Mouse (Mus musculus) macrophage (primary cell): ENCODE data around the gene Plppr4. TPM values are rescaled to one million over a fixed set of nuclear protein-coding genes. Genes with fewer than 3 reads are reported as not detected.

Experiments used
- H3K27ac ChIP-seq: fragments of 350-480 bp; formaldehyde crosslinking; 2 replicates; pipeline ENCODE4 v1.9.0; 2021
- H3K36me3 ChIP-seq: fragments of 350-480 bp; formaldehyde crosslinking; 2 replicates; pipeline ENCODE4 v1.9.0; 2021; ENCODE audit errors: inconsistent target
- H3K4me3 ChIP-seq: fragments of 350-480 bp; formaldehyde crosslinking; 2 replicates; pipeline ENCODE4 v1.9.0; 2021; ENCODE audit errors: inconsistent target
- H3K79me2 ChIP-seq: fragments of 350-480 bp; formaldehyde crosslinking; 2 replicates; pipeline ENCODE4 v1.9.0; 2021; ENCODE audit errors: inconsistent target
- WGBS: methylation state at CpG from one replicate; pipeline ENCODE4 v1.1.7; 2026; ENCODE audit warnings: inconsistent platforms; ENCODE audit not compliant: missing documents; 5-methylcytosine and 5-hydroxymethylcytosine counted together
- polyA plus RNA-seq: library from polyadenylated mRNA; stranded (reverse); fragments of 250-400 nt; gene quantifications from 3 replicates; pipeline ENCODE4 v1.2.4, GENCODE M21; 2018; ENCODE audit warnings: inconsistent platforms

The Plppr4 gene
- polyA plus RNA-seq, 1 experiment from 2014 or later, result 0.04 TPM

GRCm38 (mm10) chr3:117310801-117311368 lies 49.8 kb downstream of the Plppr4 start:
- WGBS, result 83% methylated on average over 2 of the region's 2 CpGs
- Histone ChIP-seq H3K4me3 (no peak overlapping the region), H3K27ac (no peak overlapping the region), H3K36me3 (no peaks in the 10 kb centered on the region), H3K79me2 (no peaks in the 10 kb centered on the region)

GRCm38 (mm10) chr3:117309580-117309910 lies 51.1 kb downstream of the Plppr4 start:
- 90% methylated on average over 1 of the region's 3 CpGs for WGBS
- Histone ChIP-seq H3K4me3 (no peak overlapping the region), H3K36me3 (no peaks in the 10 kb centered on the region), H3K79me2 (no peaks in the 10 kb centered on the region), H3K27ac (no peak overlapping the region)

- WGBS, result 39% methylated on average over 3 of the region's 3 CpGs
- Histone ChIP-seq H3K36me3 (no peaks in the 10 kb centered on the region), H3K27ac (no peak overlapping the region), H3K79me2 (no peaks in the 10 kb centered on the region), H3K4me3 (no peak overlapping the region)
Measured at GRCm38 (mm10) chr3:117308895-117309579, 51.6 kb downstream of the Plppr4 start.

GRCm38 (mm10) chr3:117307555-117307954 lies 53.1 kb downstream of the Plppr4 start:
- Histone ChIP-seq H3K79me2 (no peaks in the 10 kb centered on the region), H3K36me3 (no peaks in the 10 kb centered on the region), H3K4me3 (no peak overlapping the region), H3K27ac (no peak overlapping the region)
- 90% methylated on average over 4 of the region's 4 CpGs for WGBS

GRCm38 (mm10) chr3:117304037-117304436 lies 56.6 kb downstream of the Plppr4 start:
- 95% methylated on average over 2 of the region's 2 CpGs for WGBS
- Histone ChIP-seq H3K36me3 (no peaks in the 10 kb centered on the region), H3K79me2 (no peaks in the 10 kb centered on the region), H3K27ac (no peak overlapping the region), H3K4me3 (no peak overlapping the region)

- no peak overlapping the region for H3K27ac ChIP-seq
- H3K4me3 ChIP-seq, result no peak overlapping the region
- no peaks in the 10 kb centered on the region for H3K36me3 ChIP-seq
- WGBS, result 85% methylated on average over 1 of the region's 1 CpGs
- H3K79me2 ChIP-seq, result no peaks in the 10 kb centered on the region
Measured at GRCm38 (mm10) chr3:117300735-117301271, 59.9 kb downstream of the Plppr4 start.

- H3K36me3 ChIP-seq, result no peaks in the 10 kb centered on the region
- no peak overlapping the region for H3K27ac ChIP-seq
- WGBS, result 0% methylated on average over 1 of the region's 1 CpGs
- no peaks in the 10 kb centered on the region for H3K79me2 ChIP-seq
- H3K4me3 ChIP-seq, result no peak overlapping the region
Measured at GRCm38 (mm10) chr3:117297735-117298134, 62.9 kb downstream of the Plppr4 start.

- no peaks in the 10 kb centered on the region for H3K36me3 ChIP-seq
- 41% methylated on average over 2 of the region's 2 CpGs for WGBS
- no peaks in the 10 kb centered on the region for H3K79me2 ChIP-seq
- no peak overlapping the region for H3K4me3 ChIP-seq
- H3K27ac ChIP-seq, result no peak overlapping the region
Measured at GRCm38 (mm10) chr3:117294308-117294925, 66.3 kb downstream of the Plppr4 start.

Other genes with a start within 250 kb of the Plppr4 start
- gene Plppr5, start 214.0 kb upstream of the Plppr4 start, polyA plus RNA-seq, result not detected in 3 replicates